Comparison of ENCODE assay signal across 19 mouse cellular contexts in genomic region chr12:89471289-89471688, GRCm38 (mm10).
DNase-seq lines count a peak whose midpoint lies in the region; ATAC-seq and TF ChIP-seq lines count a peak whose summit lies in the region.
"Had no signal": no experiment of that assay in that cellular context is flagged by ENCODE, and none has a peak within 500 bp of the region (broad histone marks: within the 10 kb centered on the region; RNA-seq: fewer than 3 reads in every experiment).

No protein-coding gene starts in this region.

- no peaks in the 10 kb centered on the region for H3K9me3 ChIP-seq in forebrain, postnatal 0 days (ENCODE audit: low read length)
- H3K9me3 ChIP-seq in forebrain, embryonic 10.5 days: no peaks in the 10 kb centered on the region
- no peaks in the 10 kb centered on the region for H3K9me3 ChIP-seq in CH12.LX (replicated peaks; ENCODE audit: low read length)
- H3K9me3 ChIP-seq: embryonic facial prominence, embryonic 13.5 days; embryonic facial prominence, embryonic 15.5 days; forebrain, embryonic 13.5 days; forebrain, embryonic 15.5 days had no signal

- TF ChIP-seq CTCF in forebrain, postnatal 0 days (IDR thresholded peaks at IDR 0.05; ENCODE audit: low read depth): no peak
- no peak for TF ChIP-seq CTCF in CH12.LX (conservative IDR thresholded peaks at IDR 0.05 in 1 of 2, IDR thresholded peaks at IDR 0.05 in 1 of 2; ENCODE audit: low read depth in 2 of 2, low read length in 2 of 2)

- DNase-seq in forebrain, postnatal 0 days: no peak
- no peak for DNase-seq in forebrain, embryonic 10.5 days (ENCODE audit: extremely low spot score, low spot score)
- DNase-seq in CH12.LX (ENCODE audit: extremely low read depth): no peak
- DNase-seq in telencephalon, adult 2 months (ENCODE audit: low read depth, low spot score): peak; percentile 23
- DNase-seq in thymus, postnatal 36 days: no peak
- DNase-seq: adrenal gland, adult 2 months; adrenal gland, postnatal 10 days; adrenal gland, postnatal 25 days; B cell, adult 2 months; cerebellum, adult 11-12 months; cerebellum, adult 2 months; cerebellum, adult 9-10 months; cerebellum, postnatal 25 days had no signal

- no peak overlapping the region for H3K27ac ChIP-seq in forebrain, postnatal 0 days (ENCODE audit: low read depth, low read length)
- H3K27ac ChIP-seq in forebrain, embryonic 10.5 days: no peak overlapping the region
- peak overlapping the region; percentile 48; the same call in 1 of the 2 replicates for H3K27ac ChIP-seq in CH12.LX (ENCODE audit: insufficient read depth, low read depth)
- H3K27ac ChIP-seq: embryonic facial prominence, embryonic 13.5 days; embryonic facial prominence, embryonic 15.5 days; forebrain, embryonic 13.5 days; forebrain, embryonic 15.5 days had no signal

- no peak for TF ChIP-seq RAD21 in CH12.LX (IDR thresholded peaks at IDR 0.05; ENCODE audit: low read depth, low read length)

- H3K36me3 ChIP-seq in forebrain, postnatal 0 days (ENCODE audit: insufficient read depth): no peaks in the 10 kb centered on the region
- H3K36me3 ChIP-seq in forebrain, embryonic 10.5 days (replicated peaks): no peaks in the 10 kb centered on the region
- H3K36me3 ChIP-seq in CH12.LX (replicated peaks in 1 of 2; ENCODE audit: control insufficient read depth in 1 of 2, insufficient read depth in 1 of 2, low read length in 1 of 2): no peaks in the 10 kb centered on the region
- H3K36me3 ChIP-seq: embryonic facial prominence, embryonic 13.5 days; embryonic facial prominence, embryonic 15.5 days; forebrain, embryonic 15.5 days had no signal

- no peak overlapping the region for H3K4me2 ChIP-seq in forebrain, postnatal 0 days (ENCODE audit: low read depth)
- H3K4me2 ChIP-seq in CH12.LX (ENCODE audit: insufficient read depth, low read depth, poor library complexity, severe bottlenecking): no peak overlapping the region
- H3K4me2 ChIP-seq: embryonic facial prominence, embryonic 13.5 days; embryonic facial prominence, embryonic 15.5 days; forebrain, embryonic 13.5 days; forebrain, embryonic 15.5 days had no signal

- H3K27me3 ChIP-seq in forebrain, postnatal 0 days (ENCODE audit: insufficient read depth, low read length): no peaks in the 10 kb centered on the region
- H3K27me3 ChIP-seq in forebrain, embryonic 10.5 days (ENCODE audit: poor library complexity, severe bottlenecking): no peaks in the 10 kb centered on the region
- no peaks in the 10 kb centered on the region for H3K27me3 ChIP-seq in CH12.LX (replicated peaks)
- H3K27me3 ChIP-seq: embryonic facial prominence, embryonic 13.5 days; embryonic facial prominence, embryonic 15.5 days; forebrain, embryonic 13.5 days; forebrain, embryonic 15.5 days had no signal

- no peaks in the 10 kb centered on the region for H3K4me1 ChIP-seq in forebrain, postnatal 0 days (ENCODE audit: insufficient read depth)
- H3K4me1 ChIP-seq in forebrain, embryonic 10.5 days: peaks cover 19% of the 10 kb centered on the region
- H3K4me1 ChIP-seq in CH12.LX (ENCODE audit: control insufficient read depth in 1 of 2, insufficient read depth in 2 of 2): peaks cover 6 to 52% of the 10 kb centered on the region in 2 experiments; a peak in 3 of 4 replicates
- H3K4me1 ChIP-seq: embryonic facial prominence, embryonic 13.5 days; embryonic facial prominence, embryonic 15.5 days; forebrain, embryonic 15.5 days had no signal

- ATAC-seq in forebrain, postnatal 0 days: peak; percentile 10; the same call in 1 of the 2 replicates
- ATAC-seq: CD4-positive, CD25-positive, alpha-beta regulatory T cell, adult 4 months; forebrain, embryonic 13.5 days; forebrain, embryonic 15.5 days had no signal

- in situ Hi-C loops in CH12.LX (cut with MboI; ENCODE audit: low pct_ligation_motif_present, low pct_unique_long_range_greater_than_20kb, low sequenced_read_pairs): no loop called here

- dilution Hi-C loops in CH12.LX (cut with MboI; ENCODE audit: extremely low pct_ligation_motif_present, extremely low pct_unique_long_range_greater_than_20kb, low sequenced_read_pairs): no loop called here

- H3K9ac ChIP-seq in forebrain, postnatal 0 days: no peak overlapping the region
- H3K9ac ChIP-seq in CH12.LX (ENCODE audit: insufficient read depth, low read depth): no peak overlapping the region
- H3K9ac ChIP-seq: embryonic facial prominence, embryonic 13.5 days; embryonic facial prominence, embryonic 15.5 days; forebrain, embryonic 13.5 days; forebrain, embryonic 15.5 days had no signal

- WGBS in forebrain, postnatal 0 days: 39% methylated on average over 2 of the region's 2 CpGs
- 56% methylated on average over 2 of the region's 2 CpGs for WGBS in forebrain, embryonic 10.5 days

- no peak overlapping the region for H3K4me3 ChIP-seq in forebrain, postnatal 0 days (ENCODE audit: low read depth, low read length)
- H3K4me3 ChIP-seq in forebrain, embryonic 10.5 days: no peak overlapping the region
- no peak overlapping the region for H3K4me3 ChIP-seq in CH12.LX (replicated peaks in 1 of 3; ENCODE audit: low read depth in 2 of 3, low read length in 2 of 3, poor library complexity in 1 of 3)
- H3K4me3 ChIP-seq: embryonic facial prominence, embryonic 13.5 days; embryonic facial prominence, embryonic 15.5 days; erythroblast, embryonic 14.5 days; forebrain, embryonic 13.5 days; forebrain, embryonic 15.5 days had no signal

- H3K79me2 ChIP-seq in CH12.LX (replicated peaks; ENCODE audit: control insufficient read depth, extremely low read depth, insufficient read depth, poor library complexity, severe bottlenecking): no peaks in the 10 kb centered on the region

- TF ChIP-seq POLR2A in CH12.LX (IDR thresholded peaks at IDR 0.05; ENCODE audit: low read depth, low read length): no peak

- no peak for TF ChIP-seq EP300 in CH12.LX (IDR thresholded peaks at IDR 0.05; ENCODE audit: low read length)

TF ChIP-seq in CH12.LX, 34 proteins besides CTCF, POLR2A, EP300 and RAD21:
- TF ChIP-seq ZKSCAN1 (IDR thresholded peaks at IDR 0.05; ENCODE audit: borderline replicate concordance, low read depth, low read length) (no peak), E2F4 (IDR thresholded peaks at IDR 0.05; ENCODE audit: insufficient replicate concordance, low read depth, low read length) (no peak), USF1 (IDR thresholded peaks at IDR 0.05; ENCODE audit: low read depth, low read length) (no peak), BHLHE40 (IDR thresholded peaks at IDR 0.05; ENCODE audit: low read depth, low read length) (peak; percentile 59), MYC (IDR thresholded peaks at IDR 0.05; ENCODE audit: low read depth, low read length) (0 out of 2 replicates have a peak, but pooled peaks have one; percentile 15), ZMIZ1 (IDR thresholded peaks at IDR 0.05; ENCODE audit: low read depth, low read length) (no peak)
